Mouse (Mus musculus) frontal cortex, postnatal 14 days (tissue): ENCODE data around the gene Upb1.

ENCODE experiments used
- DNase-seq, 2 experiments: peaks; one replicate each; pipeline ENCODE4 v3.0.0; 2022; ENCODE audit warnings: low spot score in 2 of 2

Upb1 gene

DNA sequence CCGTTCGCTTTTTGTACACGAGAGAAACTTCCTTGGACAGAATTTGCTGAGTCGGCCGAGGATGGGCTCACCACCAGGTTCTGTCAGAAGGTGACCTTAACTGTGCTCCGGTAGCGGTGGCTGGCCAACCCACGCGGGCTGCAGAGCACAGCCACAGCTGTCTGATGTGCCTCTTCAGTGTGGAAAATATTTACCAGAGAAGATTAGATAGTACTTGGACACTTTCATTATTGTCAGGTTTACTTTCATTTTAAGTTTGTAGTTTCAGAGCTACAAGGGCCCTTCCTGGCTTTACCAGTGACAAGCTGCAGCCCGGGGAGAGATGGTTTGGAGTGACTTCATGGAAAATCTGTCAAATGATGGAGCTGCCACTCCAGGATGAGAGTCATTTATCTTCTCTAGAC, 23.6 kb downstream of the Upb1 start:
- DNase-seq, result no peak

- no peak for DNase-seq
Measured at GRCm38 (mm10) chr10:75428049-75429003, 27.4 kb downstream of the Upb1 start.

DNA sequence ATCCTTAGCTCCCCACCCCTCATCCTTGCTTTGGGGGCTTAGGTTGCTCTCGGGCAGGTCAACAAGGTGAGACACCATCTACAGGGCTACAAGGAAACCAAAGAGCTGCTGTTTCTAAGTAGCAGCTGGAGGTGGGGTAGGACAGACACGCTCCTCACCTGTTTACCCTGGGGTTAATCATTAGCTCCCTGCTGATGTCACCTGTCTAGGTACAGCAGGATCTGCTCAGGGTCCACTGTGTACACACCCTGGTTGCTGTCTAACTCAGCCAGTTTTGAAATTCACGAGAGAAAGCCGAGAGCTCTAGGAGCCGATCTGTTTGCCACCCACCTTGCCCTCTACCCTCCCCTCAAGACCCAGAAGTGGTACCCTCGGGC, 28.1 kb downstream of the Upb1 start:
- DNase-seq, result no peak

- no peak for DNase-seq
Measured at GRCm38 (mm10) chr10:75429522-75430146, 28.7 kb downstream of the Upb1 start.

DNA sequence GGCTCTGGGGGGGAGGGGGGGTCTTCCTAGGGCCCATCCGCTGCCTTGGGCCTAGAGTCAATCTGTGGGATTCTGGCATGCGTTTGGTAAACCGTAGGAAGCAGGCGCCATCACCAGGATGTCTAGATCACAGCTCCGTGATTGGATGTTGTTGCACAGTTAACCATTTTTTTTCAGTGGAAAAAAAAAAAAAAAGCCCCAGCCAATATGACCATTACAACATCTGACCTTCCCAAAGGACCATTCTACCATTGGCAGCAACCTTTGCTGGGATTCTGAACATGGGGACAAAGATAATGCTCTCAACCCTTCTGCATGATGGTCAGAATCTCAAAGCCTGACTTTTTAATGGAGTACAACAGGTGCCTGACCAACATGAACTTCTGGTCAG, 29.2 kb downstream of the Upb1 start:
- DNase-seq, result no peak

DNA sequence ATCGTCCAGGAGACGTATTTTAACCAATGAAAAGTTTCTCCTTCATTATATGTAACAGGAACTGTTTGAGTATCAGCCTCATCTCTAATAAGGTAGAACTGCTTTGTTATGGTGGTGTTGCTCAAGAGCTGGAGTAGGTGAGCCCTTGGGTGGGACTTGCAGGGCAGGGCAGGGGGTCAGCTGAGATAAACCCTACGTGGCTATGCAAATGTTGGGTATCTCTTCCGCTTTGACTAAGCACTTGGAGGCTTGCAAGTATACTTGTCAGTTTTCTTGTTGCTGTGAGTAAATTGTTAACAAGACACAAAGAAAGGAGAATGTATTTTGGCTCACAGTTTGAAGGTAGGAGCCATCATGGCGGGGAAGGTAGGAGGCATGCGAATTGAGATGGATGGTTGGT, 29.7 kb downstream of the Upb1 start:
- no peak for DNase-seq

DNA sequence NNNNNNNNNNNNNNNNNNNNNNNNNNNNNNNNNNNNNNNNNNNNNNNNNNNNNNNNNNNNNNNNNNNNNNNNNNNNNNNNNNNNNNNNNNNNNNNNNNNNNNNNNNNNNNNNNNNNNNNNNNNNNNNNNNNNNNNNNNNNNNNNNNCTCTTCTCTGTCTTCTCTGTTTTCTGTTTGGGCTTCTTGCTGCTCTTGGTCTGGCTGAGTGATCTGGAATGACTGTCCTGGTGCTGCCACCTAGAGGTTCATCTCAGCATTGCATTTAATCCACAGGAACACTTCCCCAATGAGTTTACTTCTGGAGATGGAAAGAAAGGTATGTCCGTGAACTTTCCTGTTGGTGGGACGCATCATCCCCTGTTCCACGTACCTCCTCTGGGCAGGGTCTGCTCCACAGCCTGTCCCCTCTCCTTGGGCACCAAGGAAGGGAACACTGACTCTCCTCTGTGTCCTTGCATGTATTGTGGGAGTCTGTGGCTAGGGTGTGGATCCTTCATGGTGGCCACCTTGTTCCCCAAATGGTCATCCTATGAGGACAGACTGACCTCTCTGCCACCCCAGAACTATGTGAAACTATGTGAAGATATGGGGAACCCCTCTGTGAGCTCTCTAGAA, 35.8 kb downstream of the Upb1 start:
- peak; percentile 53 to 87 for DNase-seq

DNA sequence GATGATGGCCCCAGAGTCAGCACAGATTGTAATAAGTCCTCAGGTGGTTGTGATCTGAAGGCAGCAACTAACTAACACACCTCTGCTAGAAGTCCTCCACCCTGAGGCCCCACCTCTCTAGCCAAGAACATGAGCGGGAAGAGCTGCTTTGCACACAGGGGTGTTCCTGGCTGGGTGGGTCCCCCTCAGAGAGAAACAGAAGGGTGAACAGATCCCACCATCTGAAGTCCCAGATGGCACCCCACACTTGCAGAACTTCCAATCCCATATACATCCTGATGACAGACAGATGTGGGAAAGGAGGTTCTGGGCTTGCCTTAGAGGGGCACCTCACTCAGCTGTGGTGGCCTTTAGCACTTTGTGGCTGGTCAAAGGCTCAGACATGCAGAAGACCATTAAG, 36.4 kb downstream of the Upb1 start:
- no peak for DNase-seq

DNA sequence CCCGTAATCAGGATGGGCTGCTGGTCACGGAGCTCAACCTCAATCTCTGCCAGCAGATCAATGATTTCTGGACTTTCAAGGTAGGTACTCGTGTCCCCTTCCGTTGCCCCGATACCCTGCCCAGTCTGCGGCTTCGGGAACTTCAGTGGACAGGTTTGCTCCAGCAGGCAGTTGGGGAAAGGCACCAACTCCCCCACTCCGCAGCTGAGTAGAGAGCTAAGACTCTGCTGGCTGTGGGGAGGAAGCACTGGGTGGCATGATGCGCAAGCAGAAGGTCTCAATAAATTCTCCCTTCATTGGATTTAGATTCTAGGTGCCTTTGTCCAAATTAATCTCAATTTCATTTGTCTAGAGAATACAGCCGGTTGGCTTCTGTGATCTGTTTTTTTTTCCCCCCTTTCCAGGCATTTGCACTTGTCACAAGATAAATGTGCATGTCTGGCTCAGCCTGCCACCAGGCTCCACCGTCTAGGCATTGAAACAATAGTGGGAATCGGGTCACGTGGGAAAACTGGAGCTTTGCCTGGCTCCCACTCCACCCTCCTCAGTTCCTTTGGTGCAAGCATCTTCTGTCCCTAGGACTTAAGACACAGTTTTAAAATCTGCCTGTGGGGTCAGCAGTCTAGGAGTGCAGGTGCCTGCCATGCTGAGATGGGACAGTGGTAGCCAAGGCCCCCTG, 37.4 kb downstream of the Upb1 start:
- peak in 1 of 2 experiments; percentile 33 for DNase-seq

DNA sequence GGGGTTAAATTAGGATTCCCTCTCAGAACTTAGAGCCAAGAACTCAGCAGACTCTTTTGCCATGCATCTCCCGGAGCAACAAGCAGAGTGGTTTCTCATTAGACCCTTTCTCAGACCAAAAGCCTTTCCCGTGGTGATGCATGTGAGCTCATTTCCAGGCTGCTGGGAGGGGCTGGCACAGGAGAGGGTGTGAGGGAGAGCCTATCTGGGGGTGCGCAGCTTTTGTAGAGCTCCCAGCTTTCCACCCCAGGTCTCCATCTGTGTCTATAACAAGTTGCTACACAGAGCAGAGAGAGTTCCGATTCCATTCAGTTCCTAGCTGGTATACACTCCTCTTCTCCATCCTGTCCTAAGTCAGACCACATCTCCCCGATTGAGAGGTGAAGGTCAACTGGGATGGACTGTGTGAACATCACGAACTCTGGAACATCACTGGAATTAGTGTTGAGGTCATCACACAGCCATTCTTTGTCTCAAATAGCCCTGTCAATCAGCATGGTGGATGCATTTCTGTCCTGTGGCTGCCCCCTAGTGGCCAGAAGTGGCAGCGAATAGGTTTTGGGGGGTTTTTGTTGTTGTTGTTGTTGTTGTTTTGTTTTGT, 38.4 kb downstream of the Upb1 start:
- DNase-seq, result peak in 1 of 2 experiments; percentile 29

DNA sequence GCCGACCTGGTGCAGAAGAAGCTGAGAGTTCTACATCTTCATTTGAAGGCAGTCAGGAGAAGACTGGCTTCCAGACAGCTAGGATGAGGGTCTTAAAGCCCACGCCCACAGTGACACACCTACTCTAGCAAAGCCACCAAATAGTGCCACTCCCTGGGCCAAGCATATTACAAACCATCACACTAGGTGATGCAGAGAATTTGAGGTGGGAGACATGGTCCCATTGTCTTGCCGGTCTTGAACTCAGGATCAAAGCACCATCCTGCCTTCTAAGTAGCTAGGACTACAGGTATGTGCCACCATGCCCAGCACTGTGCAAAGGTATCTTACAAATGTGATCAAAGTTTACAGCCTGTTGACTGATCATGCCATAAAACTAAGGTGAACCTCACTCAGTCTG, 39.8 kb downstream of the Upb1 start:
- no peak for DNase-seq

GRCm38 (mm10) chr10:75441800-75442199, 40.9 kb downstream of the Upb1 start:
- DNase-seq, result no peak

GRCm38 (mm10) chr10:75443017-75443416, 42.1 kb downstream of the Upb1 start:
- no peak for DNase-seq

GRCm38 (mm10) chr10:75444111-75444826, 43.4 kb downstream of the Upb1 start:
- DNase-seq, result no peak

DNA sequence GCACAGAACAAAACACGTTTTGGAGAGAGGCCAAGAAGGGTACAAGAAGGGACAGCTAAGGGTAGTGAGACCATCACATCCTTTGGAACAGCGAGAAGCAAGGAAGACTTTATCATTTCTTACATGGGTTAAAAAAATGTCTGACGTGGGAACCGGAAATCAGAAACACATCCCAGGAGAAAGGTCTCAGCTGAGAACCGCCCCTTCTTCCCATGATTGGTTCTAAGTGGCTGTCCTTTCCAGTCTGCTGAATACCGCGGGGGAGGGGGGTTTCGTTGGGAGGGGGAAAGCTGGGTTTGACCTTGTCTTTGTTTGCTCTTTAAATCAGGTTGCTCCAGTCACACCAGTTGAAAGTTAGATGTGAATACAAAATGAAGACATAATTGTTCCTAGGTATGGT, 44.1 kb downstream of the Upb1 start:
- DNase-seq, result no peak

DNA sequence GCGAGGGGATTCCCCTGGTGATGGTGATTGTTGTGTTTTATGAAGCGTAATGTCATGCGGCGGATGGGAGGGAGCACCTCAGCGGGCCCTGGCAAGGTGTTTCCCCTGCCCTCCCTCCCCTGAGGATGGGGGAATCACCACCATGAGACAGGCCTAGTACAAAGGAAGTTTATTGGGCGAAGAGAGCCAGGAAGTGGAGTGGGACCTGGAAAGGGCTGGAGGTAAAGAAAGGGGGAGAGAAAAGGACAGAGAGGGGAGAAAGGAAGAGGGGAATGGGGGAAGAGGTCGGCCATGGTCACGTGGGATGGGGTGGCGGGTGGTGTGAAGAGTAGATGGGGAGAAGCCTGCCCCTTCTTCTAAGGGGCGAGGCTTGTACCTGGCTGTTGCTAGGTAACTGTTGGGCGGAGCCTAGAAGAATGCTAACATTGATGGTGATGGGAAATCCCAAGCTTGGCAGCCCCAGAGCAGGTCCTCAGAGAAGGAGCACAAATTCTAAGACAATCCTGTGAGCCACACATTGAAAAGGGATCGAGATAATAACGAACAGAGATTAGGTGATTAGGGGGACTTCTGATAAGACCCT, 45.7 kb downstream of the Upb1 start:
- DNase-seq, result no peak

- DNase-seq, result no peak
Measured at GRCm38 (mm10) chr10:75447489-75447888, 46.6 kb downstream of the Upb1 start.

- DNase-seq, result no peak
Measured at GRCm38 (mm10) chr10:75448806-75449420, 48.0 kb downstream of the Upb1 start.

- no peak for DNase-seq
Measured at GRCm38 (mm10) chr10:75450331-75450730, 49.4 kb downstream of the Upb1 start.

DNA sequence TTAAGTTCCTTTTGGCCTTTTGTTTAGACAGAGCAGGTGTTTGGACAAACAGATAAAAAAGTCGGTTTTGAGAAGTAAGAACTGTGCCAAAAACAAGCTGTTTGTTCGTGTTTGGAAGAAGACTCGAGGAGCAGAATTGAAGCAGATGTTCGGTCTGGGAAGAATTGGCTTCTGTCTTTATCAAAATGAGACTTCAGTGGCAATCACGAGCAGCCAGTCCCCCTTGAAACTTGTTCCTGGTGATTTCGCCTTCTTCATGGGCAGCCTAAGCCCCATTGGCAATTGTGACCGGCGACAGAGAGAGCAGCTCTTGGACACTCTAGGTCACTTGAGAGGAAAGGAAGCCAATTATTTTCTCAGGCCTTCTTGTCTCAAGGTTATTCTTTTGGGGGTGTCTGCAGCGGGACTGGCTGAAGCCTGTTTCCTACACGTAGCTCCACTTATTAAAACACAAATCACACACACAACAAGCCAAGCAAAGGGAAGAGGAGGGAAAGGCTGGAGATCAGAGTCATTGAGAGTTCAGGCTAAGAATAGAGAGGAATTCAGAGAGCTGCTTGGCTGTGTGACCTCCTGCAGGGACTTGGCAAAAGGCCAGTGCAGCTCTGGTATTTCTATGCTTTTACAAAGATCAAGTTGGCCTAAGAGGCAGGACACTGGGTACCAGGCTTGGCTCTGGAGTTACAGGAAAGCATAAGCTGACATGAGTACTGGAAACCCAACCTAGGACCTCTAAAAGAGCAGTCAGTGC, 50.3 kb downstream of the Upb1 start:
- no peak for DNase-seq
